Mouse (Mus musculus) ovary, postnatal 14 days (tissue): ENCODE measurements around the gene Cops6.

Experiments
- DNase-seq: peaks from one replicate; pipeline ENCODE4 v3.0.0; 2022; ENCODE audit warnings: low spot score

The Cops6 gene

GRCm38 (mm10) chr5:138160842-138161665 is at the start of gene Cops6:
Gene Cops6 (plus strand): TSS chr5:138161071.
- peak; percentile 91 for DNase-seq

DNA sequence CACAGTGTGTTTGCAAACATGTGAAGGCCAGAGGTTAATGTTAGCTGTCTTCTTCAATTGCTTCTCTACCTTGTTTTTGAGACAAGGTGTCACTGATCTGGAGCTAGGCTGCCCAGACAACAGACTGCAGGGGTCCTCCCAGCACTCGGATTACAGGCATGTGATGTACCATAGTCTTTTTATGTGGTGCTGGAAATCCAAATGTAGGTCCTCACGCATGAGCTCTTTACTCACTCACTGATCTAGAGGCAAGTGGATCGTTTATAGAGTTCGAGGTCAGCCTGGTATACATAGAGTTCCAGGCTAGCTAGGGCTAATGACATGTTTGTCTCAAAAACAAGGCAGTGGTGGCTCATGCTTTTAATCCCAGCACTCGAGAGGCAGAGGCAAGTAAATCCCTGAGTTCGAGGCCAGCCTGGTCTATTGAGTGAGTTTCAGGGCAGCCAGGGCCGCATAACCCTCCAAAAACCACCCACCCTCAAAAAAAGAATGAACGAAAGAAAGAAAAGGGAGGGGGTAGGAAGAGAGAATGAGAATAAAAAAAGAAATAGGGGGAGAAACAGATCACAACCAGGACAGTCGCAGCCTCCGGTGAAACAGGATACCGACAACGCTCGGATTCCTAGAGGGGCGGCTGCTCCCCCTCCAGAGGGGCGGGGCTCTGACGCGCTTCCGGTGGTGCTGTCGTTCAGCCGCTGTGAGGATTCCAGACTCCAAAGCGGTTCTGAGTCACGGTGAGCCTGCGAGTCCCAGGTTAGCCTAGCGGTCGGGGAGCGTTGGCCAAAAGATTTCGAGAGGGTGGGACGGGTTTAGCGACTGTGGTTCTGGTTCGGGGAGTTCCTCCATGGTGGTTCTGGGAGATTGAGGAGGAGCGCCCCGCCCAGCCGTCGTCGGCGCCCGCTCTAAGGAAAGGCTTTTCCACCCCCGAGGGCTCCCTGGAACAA is 44.3 kb upstream of the Cops6 start, which contains the start of gene Zscan21:
Gene Zscan21, plus strand, starts transcription at position 649 of the 944 bp plus-strand sequence.
- peak; percentile 85 for DNase-seq

- no peak for DNase-seq
These were observed 43.5 kb upstream of the Cops6 start for GRCm38 (mm10) chr5:138117199-138118015.

- no peak for DNase-seq
These were observed 42.8 kb upstream of the Cops6 start for GRCm38 (mm10) chr5:138118041-138118440.

DNA sequence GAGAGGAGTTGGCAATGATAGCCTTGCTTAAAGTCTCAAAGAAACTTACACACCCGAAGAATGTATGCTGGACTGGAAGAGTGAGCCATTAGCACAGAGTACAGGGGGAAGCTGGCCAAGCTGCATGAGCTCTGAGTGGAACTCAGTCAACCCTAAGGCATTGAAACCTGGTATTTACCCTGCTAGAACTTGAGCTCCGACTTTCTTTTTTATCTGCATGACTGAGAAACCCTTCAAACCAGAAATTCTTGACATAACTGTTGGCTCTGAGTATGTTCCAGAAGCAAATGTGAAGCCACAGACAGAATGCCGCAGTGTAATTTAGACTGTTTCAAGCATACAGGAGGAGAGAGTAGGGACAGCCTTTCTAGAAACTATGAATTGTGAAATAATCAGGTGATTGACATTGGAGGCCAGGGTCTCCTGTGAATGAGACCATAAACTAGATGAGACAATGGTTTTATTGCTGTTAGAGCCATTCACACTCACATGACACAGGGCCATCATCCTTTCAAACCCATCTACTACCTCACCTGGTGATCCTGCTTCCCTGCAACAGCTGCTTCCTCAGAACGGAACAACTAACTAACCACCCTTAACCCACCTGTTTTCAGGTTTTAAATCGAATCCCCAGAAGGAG is 28.3 kb upstream of the Cops6 start:
- no peak for DNase-seq

- DNase-seq = no peak
These were observed 23.6 kb upstream of the Cops6 start for GRCm38 (mm10) chr5:138137257-138137656.

DNA sequence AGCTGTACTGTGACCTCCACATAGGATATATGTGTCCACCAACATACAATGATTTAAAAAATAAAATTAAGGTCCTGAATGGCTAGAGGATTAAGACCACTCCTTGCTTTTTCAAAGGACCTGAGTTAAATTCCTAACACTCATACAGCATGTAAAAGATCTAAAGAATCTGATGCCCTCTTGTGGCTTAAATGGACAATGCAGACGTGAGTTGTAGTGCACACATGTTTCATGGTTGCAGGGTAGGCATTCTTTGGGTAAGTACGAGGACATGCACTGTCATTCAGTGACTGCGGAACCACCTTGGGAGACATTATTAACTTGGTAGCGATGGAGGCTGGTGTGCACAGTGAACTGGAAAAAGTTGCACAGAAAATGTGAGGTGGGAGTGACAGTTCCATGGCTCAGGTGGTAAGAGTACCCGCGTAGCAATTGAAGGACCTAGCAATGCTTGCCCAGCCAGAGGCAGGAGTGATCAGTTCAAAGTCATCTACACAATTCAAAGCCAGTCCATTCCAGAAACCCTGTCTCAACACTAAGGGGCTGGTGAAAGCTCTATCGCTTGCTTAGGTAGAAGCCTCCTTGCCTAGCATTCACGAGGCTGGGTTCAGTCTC is 22.8 kb upstream of the Cops6 start:
- DNase-seq = peak; percentile 41

- no peak for DNase-seq
These were observed 22.3 kb upstream of the Cops6 start for GRCm38 (mm10) chr5:138138585-138138984.

- DNase-seq = no peak
These were observed 6.5 kb upstream of the Cops6 start for GRCm38 (mm10) chr5:138154390-138154789.

DNA sequence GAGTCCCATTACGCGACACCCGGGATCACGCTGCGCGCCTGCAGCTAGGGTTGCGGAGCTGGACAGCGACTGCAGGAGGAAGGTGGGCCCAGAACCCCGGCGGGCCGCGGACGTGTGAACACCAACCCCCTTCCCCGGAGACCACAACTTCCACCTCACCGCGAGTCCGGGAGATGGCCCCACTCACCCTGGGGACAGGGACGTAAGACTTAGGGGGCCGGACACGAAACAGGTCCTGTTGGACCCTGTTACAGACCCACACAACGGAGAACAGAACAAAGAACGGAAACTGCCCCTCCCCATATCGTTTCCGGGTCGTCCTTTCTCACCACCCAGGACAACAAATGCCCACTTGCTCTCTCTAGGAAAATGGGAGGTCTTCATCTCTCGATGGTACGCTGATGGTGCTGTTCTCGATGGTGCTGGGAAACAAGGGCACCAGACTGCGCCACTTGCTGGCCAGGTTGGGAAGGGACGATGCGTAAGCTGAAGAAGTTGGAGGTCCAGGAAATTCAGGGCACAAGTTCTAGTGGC is 5.4 kb upstream of the Cops6 start, which contains the start of gene Zfp113:
Gene Zfp113, minus strand, starts transcription at position 302 of the 534 bp plus-strand sequence.
- DNase-seq = peak; percentile 80

DNA sequence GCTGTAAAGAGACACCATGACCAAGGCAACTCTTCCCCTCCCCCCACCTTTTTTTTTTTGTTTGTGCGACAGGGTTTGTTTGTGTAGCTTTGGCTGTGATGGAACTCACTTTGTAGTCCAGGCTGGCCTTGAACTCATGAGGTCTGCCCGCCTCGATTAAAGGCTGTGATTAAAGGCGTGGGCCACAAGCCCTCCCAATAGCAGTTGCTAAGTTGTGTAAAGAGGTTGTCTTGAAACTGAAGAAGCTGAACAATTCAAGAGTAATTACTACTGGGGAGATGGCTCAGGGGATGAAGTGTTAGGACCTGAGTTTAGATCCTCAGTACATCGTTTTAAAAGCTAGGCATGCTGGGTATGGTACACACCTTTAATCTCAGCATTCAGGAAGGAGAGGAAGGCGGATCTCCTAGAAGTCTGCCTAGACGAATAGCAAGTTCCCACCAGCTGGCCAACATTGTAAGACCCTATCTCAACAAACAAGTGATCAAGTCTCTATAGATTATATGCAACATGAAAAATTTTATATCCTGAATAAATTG is 578 bp upstream of the Cops6 start:
- no peak for DNase-seq

GRCm38 (mm10) chr5:138163046-138163445 is 2.2 kb downstream of the Cops6 start:
- DNase-seq = no peak

DNA sequence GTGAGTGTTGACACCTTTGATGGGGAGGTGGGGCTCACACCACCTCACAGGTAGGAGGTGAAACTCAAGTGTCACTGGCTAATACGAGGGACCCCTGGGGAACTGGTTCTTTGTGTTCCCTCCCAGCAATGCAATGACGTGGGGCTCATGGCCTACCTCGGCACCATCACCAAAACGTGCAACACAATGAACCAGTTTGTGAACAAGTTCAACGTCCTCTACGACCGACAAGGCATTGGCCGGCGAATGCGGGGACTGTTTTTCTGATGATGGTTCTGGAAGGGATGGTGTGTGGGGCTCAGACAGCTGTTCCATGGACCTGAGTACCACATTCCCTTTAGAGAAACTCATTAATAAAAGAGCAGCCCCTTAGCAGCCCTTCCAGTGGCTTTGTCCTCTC is 2.7 kb downstream of the Cops6 start:
- DNase-seq = no peak

DNA sequence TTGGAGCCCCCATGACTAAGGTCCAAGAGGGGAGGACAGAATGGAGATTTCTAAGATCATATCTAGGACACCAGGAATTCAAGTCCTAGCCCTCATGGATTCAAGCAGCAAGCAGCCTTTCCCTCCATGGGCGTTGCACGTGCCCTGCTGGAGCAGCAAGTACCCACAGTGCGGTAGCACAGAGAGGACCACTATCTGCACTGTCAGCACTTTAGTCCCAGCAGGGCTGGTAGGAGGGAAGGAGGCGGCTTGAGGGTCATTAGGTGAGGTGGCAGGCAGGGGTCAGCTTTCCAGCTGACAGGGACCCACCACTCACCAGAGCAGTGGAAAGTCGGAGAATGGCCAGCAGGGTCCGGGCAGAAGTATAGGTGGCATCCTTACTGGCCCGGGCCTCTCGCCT is 4.7 kb downstream of the Cops6 start:
- no peak for DNase-seq

DNA sequence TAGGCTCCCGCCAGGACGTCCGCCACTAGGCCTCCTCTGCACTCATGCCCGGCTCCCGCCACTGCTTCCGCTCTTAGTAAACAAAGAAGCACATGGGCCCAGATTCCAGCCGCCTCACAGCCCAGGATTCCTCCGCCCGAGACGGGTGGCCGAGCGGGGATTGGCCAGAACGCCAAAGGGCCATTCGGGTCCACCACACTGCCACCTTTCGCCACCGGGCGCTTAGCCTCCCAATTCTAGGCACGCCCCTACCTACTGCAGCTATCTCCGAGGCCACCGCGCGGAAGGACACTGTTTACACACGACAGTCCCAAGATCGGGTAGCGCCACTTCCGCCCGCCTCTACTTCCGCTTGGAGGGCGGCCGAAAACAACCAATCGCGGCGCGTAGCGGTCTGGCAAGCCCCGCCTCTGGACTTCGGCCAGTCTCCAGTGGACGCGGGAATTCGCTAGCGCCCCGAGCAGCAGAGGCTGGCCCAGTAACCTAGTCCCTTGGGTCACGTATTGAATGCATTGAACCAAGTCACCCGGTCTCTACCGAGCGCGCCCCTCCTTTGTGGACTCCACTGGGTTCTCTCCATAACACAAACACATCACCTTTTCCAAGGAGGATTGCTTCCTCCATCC is 10.2 kb downstream of the Cops6 start:
- DNase-seq = peak; percentile 95

DNA sequence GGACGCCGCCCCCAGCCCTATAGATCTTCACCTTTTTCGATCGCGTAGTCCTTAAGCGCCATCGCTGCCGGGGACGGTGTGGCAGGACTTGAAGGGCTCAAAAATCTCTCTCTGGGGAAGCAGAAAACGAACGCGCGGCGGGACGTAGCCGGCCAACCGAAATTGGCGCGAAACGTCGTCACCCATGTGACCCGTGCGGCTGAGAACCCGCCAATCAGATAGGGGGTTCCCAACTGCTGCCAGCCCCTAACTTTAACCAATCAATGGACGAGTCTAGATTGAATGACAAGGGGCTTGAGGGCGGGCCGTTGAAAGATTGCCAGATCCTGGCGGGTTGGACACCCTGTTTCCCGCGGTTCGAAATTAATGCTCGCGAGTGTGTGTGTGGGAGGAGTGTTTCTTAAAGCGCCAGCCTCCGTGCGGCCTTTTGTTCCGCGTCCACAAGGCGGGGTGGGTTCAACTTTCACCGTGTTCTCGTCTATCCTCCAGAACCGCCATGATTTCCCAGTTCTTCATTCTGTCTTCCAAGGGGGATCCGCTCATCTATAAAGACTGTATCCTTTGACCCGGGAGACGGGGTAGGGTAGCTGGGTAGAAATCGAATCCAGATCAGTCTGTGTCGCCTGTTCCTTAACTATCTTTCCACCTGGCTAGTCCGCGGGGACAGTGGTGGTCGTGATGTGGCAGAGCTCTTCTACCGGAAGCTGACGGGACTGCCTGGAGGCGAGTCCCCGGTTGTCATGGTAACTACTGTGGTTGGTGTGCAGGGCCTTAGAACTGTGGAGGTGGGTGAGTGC is 11.0 kb downstream of the Cops6 start, which contains the start of the genes Ap4m1 and Mcm7:
Gene Ap4m1, plus strand, starts transcription at position 308 of the 797 bp plus-strand sequence.
Gene Mcm7, minus strand, starts transcription at position 728 of the 797 bp plus-strand sequence.
- DNase-seq = peak; percentile 98

DNA sequence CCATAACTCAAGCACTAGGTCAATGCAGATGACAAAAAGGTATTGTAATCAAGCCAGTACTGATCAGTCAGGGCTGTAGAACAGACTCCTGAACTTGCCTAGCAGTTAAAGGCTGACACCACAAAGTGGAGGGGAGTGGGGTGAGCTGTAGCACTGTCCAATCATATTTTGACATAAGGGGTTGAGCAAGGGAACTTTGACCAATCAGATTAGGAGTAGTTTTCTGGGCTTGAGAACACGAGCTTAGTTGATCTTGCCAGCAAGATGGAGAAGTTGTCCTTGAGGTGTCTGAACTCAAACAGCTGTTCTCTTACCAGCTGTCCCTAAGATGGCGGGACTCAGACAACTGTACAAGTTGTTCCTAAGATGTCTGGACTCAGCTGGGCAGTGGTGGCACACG is 12.3 kb downstream of the Cops6 start:
- no peak for DNase-seq

GRCm38 (mm10) chr5:138186950-138187638 is 26.2 kb downstream of the Cops6 start, which contains the start of the genes Taf6 and Cnpy4:
Gene Taf6 (minus strand): TSS chr5:138187451.
Gene Cnpy4 (plus strand): TSS chr5:138187485.
- DNase-seq = peak; percentile 71
